Mouse (Mus musculus) adrenal gland, adult 18-20 months (tissue): Measurements from ENCODE around the gene Palm. TPM values are rescaled to one million over a fixed set of nuclear protein-coding genes. Genes with fewer than 3 reads are reported as not detected.
A peak's percentile ranks its signal among the peaks of the same experiment; 100 is the strongest.

Experiments used
- DNase-seq, 2 experiments: peaks; one replicate each; pipeline ENCODE4 v3.0.0; 2021 to 2022; ENCODE audit warnings: low spot score in 2 of 2
- total RNA-seq, 2 experiments: library from RNA; stranded (reverse); gene quantifications; 1 replicate in 1 of 2; 2 replicates in 1 of 2; pipeline ENCODE4 v1.2.3; 2021

Palm gene
- total RNA-seq, 2 experiments from 2014 or later: 59.4 to 62.2 TPM

DNA sequence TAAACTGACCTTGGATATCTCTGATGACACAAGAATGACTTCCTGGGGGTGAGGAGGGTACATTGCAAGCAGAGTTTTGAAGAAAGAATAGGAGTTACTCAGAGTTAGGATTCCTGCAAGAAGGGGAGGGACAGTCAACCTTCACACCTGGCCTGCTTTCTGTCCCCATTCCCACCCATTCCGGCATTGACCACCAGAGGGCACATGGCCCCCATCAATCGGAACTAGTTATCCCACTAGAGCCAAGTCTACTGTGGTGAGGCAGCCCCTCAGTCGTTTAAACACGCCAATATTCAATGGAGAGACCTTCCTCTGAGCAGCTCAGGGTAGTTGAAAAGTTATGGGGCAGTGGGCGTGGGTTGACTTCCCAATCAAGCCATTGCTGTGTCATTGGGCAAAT lies 25.0 kb upstream of the Palm start:
- peak; percentile 62 to 73 for DNase-seq

GRCm38 (mm10) chr10:79769329-79769728 lies 24.0 kb upstream of the Palm start:
- no peak for DNase-seq

GRCm38 (mm10) chr10:79772320-79772719 lies 21.1 kb upstream of the Palm start:
- no peak for DNase-seq

DNA sequence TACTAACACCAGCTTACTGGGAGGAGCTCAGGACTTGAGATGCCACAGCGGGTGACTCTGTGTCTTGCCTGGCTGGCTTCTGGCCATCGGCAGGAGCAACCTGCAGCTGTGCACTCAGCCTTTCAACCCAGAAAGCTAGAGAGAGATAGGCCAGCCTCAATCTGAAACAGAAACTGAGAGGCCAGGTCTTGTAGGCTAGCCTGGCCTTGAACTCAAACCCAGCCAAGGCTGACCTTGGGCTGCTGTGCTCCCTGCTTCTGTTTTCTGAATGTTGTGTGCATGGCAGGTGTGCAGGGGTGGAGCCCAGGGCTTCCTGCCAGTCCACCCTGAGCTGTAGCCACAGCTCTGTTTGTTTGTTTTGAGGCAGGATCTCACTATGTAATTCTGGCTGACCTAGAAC lies 20.2 kb upstream of the Palm start:
- no peak for DNase-seq

- no peak for DNase-seq
Measured at GRCm38 (mm10) chr10:79774486-79775279, 18.7 kb upstream of the Palm start.

- DNase-seq: peak; percentile 50 to 69
Measured at GRCm38 (mm10) chr10:79777103-79777531, 16.3 kb upstream of the Palm start, which contains the start of gene Fstl3. Fstl3 (plus strand) TSS chr10:79777272.

- DNase-seq: peak; percentile 49 to 63
Measured at GRCm38 (mm10) chr10:79778006-79778405, 15.4 kb upstream of the Palm start.

GRCm38 (mm10) chr10:79779193-79779592 lies 14.2 kb upstream of the Palm start:
- DNase-seq: no peak

- peak; percentile 95 for DNase-seq
Measured at GRCm38 (mm10) chr10:79779784-79780663, 13.3 kb upstream of the Palm start.

DNA sequence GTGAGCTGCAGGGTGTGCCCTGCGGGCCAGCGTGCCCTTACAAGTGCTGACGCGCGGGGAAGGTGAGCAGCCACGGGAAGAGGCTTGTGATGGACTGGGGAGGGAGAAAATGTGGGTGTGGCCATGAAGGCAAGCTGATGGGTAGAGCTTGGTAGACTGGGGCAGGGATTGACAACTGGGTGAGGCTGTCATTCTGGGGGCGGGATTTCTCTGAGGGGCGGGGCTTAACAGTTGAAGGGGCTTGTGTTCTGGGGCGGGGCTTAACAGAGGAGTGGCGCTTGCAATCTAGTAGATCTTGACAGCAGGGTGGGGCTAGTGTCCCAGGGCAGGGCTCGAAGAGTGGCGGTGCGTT lies 12.7 kb upstream of the Palm start:
- DNase-seq: no peak

- no peak for DNase-seq
Measured at GRCm38 (mm10) chr10:79781139-79781538, 12.2 kb upstream of the Palm start.

DNA sequence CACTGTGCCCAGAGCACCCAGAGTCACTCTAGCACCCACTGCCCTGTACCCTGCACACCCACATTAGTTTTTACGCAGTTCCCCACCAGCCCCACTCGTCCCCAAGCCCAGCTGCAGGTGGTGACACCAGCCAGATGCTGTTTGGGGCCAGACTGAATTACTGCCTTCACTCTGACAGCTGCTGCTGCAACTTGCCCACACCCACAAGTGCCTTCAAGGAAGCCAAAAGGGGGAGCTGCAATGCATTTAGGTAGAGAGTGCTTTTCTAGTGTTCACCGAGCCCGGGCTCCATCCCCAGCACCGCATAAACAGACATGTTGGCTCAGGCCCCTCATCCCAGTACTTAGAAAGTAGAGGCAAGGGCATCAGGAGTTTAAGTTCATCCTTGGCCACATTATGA lies 11.4 kb upstream of the Palm start:
- no peak for DNase-seq

DNA sequence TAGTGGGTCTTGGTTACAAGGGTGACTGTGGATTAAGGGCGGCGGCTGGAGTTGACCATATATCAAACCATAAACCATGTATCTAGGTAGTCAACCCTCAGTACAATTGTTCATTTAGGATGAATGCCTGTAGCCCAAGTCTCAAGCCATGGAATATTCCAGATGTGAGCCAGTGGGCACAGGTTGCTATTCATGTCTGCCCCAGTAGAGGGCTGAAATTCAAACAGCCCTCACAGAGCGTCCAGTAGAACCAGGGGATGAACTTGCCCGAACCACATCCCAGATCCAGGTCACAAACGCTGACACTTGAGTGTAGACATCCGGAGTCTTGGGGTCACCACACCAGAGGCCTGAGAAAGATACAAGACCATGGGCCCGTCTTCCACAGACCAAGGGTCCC lies 10.3 kb upstream of the Palm start:
- DNase-seq: no peak

- DNase-seq: no peak
Measured at GRCm38 (mm10) chr10:79783920-79784800, 9.2 kb upstream of the Palm start.

DNA sequence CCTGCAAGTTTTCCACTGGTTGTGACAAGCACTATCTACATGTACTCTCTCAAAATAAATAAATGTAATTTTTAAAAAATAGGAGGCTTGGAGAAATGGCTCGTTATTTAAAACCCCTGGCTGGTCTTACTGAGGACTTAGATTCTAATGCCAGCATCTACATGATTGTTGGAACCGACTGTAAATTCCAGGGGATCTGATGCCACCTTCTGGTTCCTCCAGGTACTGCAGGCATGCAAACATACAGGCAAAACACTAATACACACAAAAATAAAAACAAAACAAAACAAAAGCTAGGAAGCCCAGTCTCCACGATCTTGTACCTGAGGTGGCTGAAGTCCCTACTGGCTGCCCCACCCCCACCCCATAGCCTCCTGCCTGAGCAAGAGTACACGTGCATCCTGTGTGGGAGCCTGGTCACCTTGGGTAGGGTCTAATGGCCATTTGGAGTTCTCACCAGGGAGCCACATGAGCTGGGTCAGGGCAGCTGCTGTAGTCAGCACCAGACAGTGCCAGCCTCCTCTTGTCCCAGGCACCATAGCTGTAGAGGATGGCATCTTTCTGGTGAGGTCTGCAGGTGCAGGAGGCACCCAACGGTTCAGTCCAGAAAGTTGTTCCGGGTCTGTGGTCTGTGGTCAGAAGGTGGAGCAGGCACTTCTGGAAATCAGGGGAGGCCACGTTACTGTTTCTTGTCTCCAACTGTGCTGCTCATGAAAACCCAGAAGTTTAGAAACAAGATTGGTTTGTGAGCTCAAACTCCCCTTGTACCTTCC lies 4.8 kb upstream of the Palm start:
- peak; percentile 82 to 85 for DNase-seq

- no peak for DNase-seq
Measured at GRCm38 (mm10) chr10:79789581-79789980, 3.8 kb upstream of the Palm start.

DNA sequence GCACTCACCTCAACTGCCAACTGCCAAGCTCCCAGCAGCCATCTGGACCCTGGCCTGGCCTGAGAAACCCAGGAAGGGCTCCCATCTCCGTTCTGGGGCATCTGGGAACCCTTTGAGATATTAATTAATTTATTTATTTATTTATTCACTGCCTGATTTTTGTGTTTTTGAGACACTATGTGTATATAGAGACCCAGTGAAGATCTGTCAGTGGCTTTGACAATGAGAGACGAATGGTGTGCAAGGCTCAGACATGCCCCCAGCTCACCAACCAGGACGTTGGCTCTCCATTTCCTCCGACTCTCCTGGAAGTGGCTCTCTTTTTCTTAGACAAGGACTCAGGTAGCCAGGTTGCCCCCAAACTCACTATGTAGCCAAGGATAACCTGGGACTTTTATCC lies 2.5 kb upstream of the Palm start, which contains the start of gene Prss57:
Gene Prss57 (minus strand): TSS at position 101 of the 400 bp plus-strand sequence.
- DNase-seq: no peak

GRCm38 (mm10) chr10:79792339-79793040 lies 882 bp upstream of the Palm start:
- DNase-seq: no peak

DNA sequence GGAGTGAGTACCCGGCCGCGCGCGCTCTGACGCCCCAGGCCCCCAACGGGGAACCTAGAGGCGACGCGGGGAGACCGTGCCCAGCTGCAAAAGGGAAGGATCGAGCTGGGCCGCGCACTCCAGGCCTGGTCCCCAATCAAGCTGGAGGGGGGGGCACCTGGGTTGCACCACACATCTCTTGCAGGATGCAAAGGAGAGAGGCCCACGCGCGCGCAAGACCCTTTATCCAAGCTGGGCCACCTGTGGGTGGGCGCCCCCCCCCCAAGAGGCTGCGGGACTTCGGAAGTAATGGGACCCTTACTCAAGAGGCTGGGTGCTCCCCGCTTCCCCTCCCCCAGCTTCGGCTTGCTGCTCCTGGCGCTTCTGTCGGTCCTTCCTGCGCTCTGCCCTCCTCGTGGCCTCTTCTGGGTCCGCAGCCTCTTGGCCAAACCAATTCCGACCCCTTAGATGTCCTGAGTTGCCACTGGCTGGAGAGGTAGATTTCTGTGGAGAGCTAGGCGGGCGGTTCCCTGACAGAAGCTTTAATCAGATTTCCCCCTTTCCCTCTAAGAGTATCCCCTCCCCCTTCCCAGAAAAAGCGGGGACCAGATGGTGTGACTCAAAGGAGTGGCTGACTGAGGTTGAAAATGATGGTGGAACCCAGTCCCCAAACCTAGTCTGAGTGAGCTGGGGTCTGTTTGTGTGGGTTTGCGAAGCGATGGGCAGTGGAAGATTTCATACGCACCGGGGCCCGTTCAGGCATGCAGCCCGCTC lies 542 bp downstream of the Palm start:
- DNase-seq: peak in 1 of 2 experiments; percentile 42
